Mouse (Mus musculus) heart, embryonic 12.5 days (tissue): ENCODE data around the gene Tspan14. TPM values are rescaled to one million over a fixed set of nuclear protein-coding genes. Genes with fewer than 3 reads are reported as not detected.

ENCODE experiments used
- ATAC-seq: fragments of 200-750 bp; cut with Nextera tagmentation; 2 replicates; pipeline ENCODE4 v1.8.0; 2017; ENCODE audit warnings: moderate TSS enrichment, moderate library complexity; ENCODE audit not compliant: insufficient number of reproducible peaks, low FRiP score
- H3K27ac ChIP-seq: fragments of 300-500 bp; sonication (generic); 2 replicates; pipeline ENCODE4 v1.5.1; 2016; ENCODE audit warnings: mild to moderate bottlenecking, moderate library complexity; ENCODE audit not compliant: poor library complexity, severe bottlenecking
- H3K27me3 ChIP-seq: fragments of 300-500 bp; sonication (generic); replicated peaks from 2 replicates; pipeline ENCODE4 v1.6.1; 2016; ENCODE audit warnings: mild to moderate bottlenecking, moderate library complexity
- H3K36me3 ChIP-seq: fragments of 300-500 bp; sonication (generic); 2 replicates; pipeline ENCODE4 v1.6.1; 2016; ENCODE audit warnings: mild to moderate bottlenecking, moderate library complexity
- H3K4me1 ChIP-seq: fragments of 300-500 bp; sonication (generic); replicated peaks from 2 replicates; pipeline ENCODE4 v1.6.1; 2016; ENCODE audit warnings: mild to moderate bottlenecking
- H3K4me2 ChIP-seq: fragments of 300-500 bp; sonication (generic); 2 replicates; pipeline ENCODE4 v1.6.1; 2016; ENCODE audit warnings: mild to moderate bottlenecking, moderate library complexity
- H3K4me3 ChIP-seq: fragments of 300-500 bp; sonication (generic); 2 replicates; pipeline ENCODE4 v1.5.1; 2016; ENCODE audit warnings: mild to moderate bottlenecking
- H3K9ac ChIP-seq: fragments of 300-500 bp; sonication (generic); 2 replicates; pipeline ENCODE4 v1.6.1; 2016; ENCODE audit warnings: mild to moderate bottlenecking, moderate library complexity
- H3K9me3 ChIP-seq: fragments of 300-500 bp; sonication (generic); replicated peaks from 2 replicates; pipeline ENCODE4 v1.6.1; 2016; ENCODE audit warnings: mild to moderate bottlenecking, moderate library complexity
- WGBS: fragments of 180-500 bp; shearing (Covaris S2); methylation state at CpG from one replicate; pipeline ENCODE4 v1.1.7; 2016; 5-methylcytosine and 5-hydroxymethylcytosine counted together
- polyA plus RNA-seq: library from polyadenylated mRNA; unstranded; fragments of >200 nt; fragmentation: Nextera tagmentation; extraction: Ambion mirVana; gene quantifications from 2 replicates; pipeline ENCODE4 v1.2.1, GENCODE M21; 2016

Gene Tspan14
- polyA plus RNA-seq, 1 experiment from 2014 or later: 43.2 TPM

DNA sequence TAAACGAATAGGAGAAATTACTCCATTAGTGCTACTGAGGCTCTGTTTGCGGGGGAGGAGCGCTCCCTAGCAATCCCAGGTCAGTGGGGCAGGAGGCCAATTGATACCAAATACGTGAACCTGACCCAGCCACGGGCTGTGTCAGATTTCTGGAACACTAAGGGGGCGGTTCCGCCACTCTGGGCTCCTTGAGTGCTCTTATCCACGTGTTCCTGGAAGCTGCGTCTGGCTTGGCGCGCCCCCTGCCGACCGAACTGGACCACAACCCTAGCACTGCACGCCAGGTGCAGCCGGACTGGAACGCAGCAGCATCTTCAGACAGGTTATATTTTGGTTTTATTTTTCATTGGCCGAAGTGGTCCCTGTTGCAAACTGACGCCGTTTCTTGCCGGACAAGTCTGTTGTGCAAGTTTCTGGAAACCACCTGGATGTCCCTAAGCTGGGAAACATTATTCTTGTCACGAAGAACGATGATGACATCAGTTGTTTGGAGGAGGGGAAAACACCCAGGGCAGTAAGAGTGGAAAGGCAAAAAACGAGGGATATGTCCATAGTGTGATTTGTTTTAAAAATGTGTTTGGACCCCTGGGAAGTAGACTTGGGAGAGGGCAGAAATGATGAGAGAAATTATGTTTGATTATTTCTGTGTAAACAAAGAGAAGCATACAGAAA lies 71.9 kb downstream of the Tspan14 start:
- Histone ChIP-seq H3K4me2 (peak overlapping the region; percentile 60), H3K36me3 (no peaks in the 10 kb centered on the region), H3K27me3 (no peaks in the 10 kb centered on the region), H3K27ac (no peak overlapping the region), H3K4me3 (peak overlapping the region; percentile 21), H3K9ac (peak overlapping the region; percentile 9; the same call in 1 of the 2 replicates), H3K9me3 (no peaks in the 10 kb centered on the region), H3K4me1 (peaks cover 17% of the 10 kb centered on the region)
- peak; percentile 57; the same call in 1 of the 2 replicates for ATAC-seq
- WGBS: 15% methylated on average over 23 of the region's 23 CpGs

DNA sequence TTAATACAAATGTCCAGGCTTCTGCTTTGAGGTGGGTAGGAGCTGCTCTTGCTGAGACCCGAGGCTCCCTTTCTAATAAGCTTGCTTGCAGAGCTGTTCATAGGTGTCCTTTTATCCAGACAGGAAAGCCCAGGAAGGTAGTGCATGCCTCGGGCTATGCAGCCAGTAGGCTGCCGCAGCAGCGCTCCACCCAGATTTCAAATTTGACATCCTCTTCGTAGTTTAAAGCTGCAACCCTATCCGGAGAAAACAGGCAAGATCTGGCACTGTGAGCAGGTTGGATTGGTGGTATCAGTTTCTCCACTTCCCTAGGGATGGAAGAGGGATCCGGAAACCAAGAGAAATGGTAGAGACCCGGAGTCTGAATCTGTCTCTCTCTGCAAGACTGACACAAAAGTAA lies 72.7 kb downstream of the Tspan14 start:
- no peak overlapping the region for H3K4me3 ChIP-seq
- H3K9ac ChIP-seq: no peak overlapping the region
- H3K27ac ChIP-seq: no peak overlapping the region
- peak; percentile 2; the same call in 1 of the 2 replicates for ATAC-seq
- H3K36me3 ChIP-seq: no peaks in the 10 kb centered on the region
- H3K9me3 ChIP-seq: no peaks in the 10 kb centered on the region
- 60% methylated on average over 8 of the region's 8 CpGs for WGBS
- H3K4me2 ChIP-seq: peak overlapping the region; percentile 60
- H3K27me3 ChIP-seq: no peaks in the 10 kb centered on the region
- peaks cover 17% of the 10 kb centered on the region for H3K4me1 ChIP-seq

DNA sequence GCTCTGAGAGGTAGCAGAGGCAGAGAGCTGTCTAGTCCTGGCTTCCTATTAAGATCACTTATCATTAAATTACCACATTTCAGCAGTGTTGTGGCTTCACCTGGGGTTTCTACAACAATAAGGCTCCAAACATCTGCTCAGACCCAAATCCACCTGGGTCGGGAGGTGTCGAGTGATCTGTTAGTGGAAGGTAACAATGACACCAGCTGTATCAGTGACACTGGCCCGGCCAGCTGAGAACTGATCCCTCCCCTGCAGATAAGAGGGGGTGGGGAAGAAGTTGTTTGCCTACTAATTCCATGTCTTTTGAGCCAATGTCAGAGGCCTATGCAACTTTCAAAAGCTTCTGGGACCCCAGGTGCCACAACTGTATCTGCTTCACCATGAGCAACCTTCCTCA lies 73.4 kb downstream of the Tspan14 start, which contains the start of gene Sh2d4b:
Sh2d4b (minus strand) TSS at position 71 of the 400 bp plus-strand sequence.
- Histone ChIP-seq H3K9me3 (no peaks in the 10 kb centered on the region), H3K4me1 (peaks cover 17% of the 10 kb centered on the region), H3K27me3 (no peaks in the 10 kb centered on the region), H3K4me3 (no peak within 1 kb of the TSS), H3K9ac (no peak within 1 kb of the TSS), H3K36me3 (no peaks in the 10 kb centered on the region), H3K4me2 (peak within 1 kb of the TSS; percentile 60; the same call in 1 of the 2 replicates), H3K27ac (no peak within 1 kb of the TSS)
- WGBS: 22% methylated on average over 3 of the region's 3 CpGs
- no peak for ATAC-seq

DNA sequence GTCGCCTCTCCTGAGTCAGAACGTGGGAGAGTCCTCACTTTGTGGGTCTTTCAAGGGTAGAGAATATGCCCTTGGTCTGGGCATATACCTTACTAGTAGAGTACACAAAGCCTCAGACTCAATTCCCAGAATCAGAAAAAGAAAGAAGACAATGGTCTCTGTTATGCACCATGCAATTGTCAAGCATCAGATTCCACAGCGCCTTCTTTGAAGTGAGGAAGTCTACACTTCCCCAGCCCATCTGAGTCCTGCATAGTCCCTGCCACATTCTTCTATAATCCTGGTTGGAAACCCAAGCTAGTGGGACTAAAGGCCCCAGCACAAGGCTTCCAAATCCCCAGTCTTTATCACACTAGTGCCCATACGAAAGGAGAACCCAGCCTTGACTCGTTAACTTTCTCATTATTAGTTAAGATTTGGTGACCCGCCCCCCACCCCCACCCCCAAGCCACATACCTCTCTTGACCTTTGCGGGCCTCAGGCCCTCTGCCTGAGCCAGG lies 74.2 kb downstream of the Tspan14 start:
- no peak overlapping the region for H3K9ac ChIP-seq
- no peak overlapping the region for H3K4me3 ChIP-seq
- H3K27ac ChIP-seq: no peak overlapping the region
- H3K27me3 ChIP-seq: no peaks in the 10 kb centered on the region
- no peaks in the 10 kb centered on the region for H3K36me3 ChIP-seq
- no peak overlapping the region for H3K4me2 ChIP-seq
- H3K4me1 ChIP-seq: peaks cover 17% of the 10 kb centered on the region
- WGBS: 75% methylated on average over 7 of the region's 7 CpGs
- no peak for ATAC-seq
- no peaks in the 10 kb centered on the region for H3K9me3 ChIP-seq

DNA sequence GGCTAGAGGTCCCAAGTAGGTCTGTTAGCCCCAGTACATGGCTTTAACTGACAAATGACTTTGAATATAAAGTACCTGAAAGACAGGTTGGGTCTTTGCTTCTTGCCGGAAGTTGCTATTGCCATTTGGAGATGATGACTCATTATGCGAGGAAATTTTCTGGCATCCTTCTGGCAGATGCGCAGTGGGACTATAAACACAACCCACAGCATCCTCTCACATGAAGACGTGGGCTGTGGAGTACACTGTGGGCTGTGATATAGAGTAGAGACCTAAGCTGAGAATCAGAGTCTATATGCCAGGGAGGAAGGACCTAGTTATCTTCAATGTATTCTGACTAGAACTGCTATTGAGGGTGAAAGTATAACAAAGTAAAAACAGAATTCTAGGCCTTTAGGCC lies 75.1 kb downstream of the Tspan14 start:
- no peaks in the 10 kb centered on the region for H3K9me3 ChIP-seq
- H3K27me3 ChIP-seq: no peaks in the 10 kb centered on the region
- WGBS: 84% methylated on average over 4 of the region's 4 CpGs
- no peak for ATAC-seq
- H3K36me3 ChIP-seq: no peaks in the 10 kb centered on the region
- H3K4me2 ChIP-seq: no peak overlapping the region
- H3K27ac ChIP-seq: no peak overlapping the region
- no peak overlapping the region for H3K4me3 ChIP-seq
- peaks cover 17% of the 10 kb centered on the region for H3K4me1 ChIP-seq
- no peak overlapping the region for H3K9ac ChIP-seq

DNA sequence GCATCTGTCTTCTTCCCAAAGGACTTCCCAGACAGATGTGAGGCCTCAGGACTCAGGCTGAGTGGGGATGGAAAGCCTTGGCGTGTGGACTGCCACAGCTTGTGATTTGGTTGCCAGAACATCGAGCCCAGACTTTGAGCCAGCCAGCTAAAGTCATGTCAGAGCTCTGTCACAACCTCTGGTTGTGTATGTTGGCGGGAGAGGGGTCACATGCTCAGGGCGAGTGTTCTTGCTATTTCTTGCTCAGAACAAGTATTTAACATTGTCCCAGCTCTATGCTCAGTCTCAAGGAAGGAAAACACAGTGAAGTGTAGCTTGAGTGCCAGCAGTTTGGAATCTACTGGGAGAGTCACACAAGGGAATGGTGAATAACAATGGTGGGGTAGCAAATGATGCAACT lies 76.9 kb downstream of the Tspan14 start:
- ATAC-seq: no peak
- Histone ChIP-seq H3K27me3 (no peaks in the 10 kb centered on the region), H3K4me3 (no peak overlapping the region), H3K4me2 (no peak overlapping the region), H3K36me3 (no peaks in the 10 kb centered on the region), H3K4me1 (peaks cover 25% of the 10 kb centered on the region), H3K9me3 (no peaks in the 10 kb centered on the region), H3K9ac (no peak overlapping the region), H3K27ac (no peak overlapping the region)
- WGBS: 77% methylated on average over 4 of the region's 4 CpGs

DNA sequence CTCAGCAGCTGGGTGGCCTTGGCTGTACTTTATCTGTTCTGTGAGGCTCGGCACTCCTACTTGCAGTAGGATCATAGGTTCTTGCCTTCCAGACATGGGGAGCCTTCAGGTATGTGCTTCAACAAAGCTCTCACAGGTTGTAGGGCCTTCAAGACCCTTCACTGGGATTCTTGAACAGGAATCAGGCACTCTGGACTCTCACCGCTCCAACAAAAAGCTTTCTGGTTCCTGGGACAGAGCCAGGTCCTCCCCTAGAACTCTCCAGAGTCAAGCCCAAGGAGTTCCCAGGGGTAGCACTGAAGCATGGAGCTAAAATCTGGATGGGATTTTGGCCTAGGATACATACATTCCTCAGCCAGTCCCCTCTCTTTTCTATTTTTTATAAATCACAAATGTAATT lies 77.4 kb downstream of the Tspan14 start:
- Histone ChIP-seq H3K9ac (no peak overlapping the region), H3K4me3 (no peak overlapping the region), H3K27me3 (no peaks in the 10 kb centered on the region), H3K9me3 (no peaks in the 10 kb centered on the region), H3K4me1 (peaks cover 27% of the 10 kb centered on the region), H3K27ac (no peak overlapping the region), H3K4me2 (no peak overlapping the region), H3K36me3 (no peaks in the 10 kb centered on the region)
- 75% methylated on average over 2 of the region's 2 CpGs for WGBS
- ATAC-seq: no peak

DNA sequence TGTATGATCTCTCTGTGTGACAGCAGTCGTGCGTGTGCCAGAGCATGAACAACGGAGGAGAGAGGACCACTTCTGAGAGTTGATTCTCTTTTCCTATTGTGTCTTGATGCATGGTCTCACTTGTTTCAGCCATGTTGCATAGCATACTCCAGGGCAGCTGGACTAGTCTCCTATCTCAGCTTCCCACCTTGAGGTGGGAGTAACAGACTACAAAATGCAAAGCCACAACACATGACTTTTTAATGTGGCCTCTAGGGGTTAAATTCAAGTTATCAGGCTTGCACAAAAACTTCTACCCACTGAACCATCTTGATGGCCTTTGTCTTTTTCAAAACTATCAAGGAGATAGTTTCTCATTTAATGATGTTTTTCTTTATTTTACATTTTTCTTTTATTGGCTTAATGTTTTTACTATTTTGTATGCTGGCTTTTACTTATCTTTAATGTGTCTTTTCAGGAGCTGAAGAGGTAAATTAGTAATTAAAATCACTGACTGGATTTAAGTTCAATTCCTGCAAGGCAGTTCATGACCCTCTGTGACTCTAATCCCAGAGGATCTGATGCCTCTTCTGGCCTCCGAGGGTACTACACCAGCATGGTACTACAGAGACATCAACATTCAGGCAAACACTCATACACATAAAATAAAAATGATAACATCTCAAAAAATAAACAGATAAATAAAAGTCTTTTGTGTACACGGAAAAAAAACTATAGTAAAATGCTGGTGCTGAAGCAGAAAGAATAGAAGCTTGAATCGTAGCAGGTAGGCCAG lies 80.0 kb downstream of the Tspan14 start:
- ATAC-seq: no peak
- Histone ChIP-seq H3K27me3 (no peaks in the 10 kb centered on the region), H3K4me2 (no peak overlapping the region), H3K4me3 (no peak overlapping the region), H3K9me3 (no peaks in the 10 kb centered on the region), H3K9ac (no peak overlapping the region), H3K36me3 (no peaks in the 10 kb centered on the region), H3K27ac (no peak overlapping the region), H3K4me1 (peaks cover 17% of the 10 kb centered on the region)
- 74% methylated on average over 6 of the region's 6 CpGs for WGBS

DNA sequence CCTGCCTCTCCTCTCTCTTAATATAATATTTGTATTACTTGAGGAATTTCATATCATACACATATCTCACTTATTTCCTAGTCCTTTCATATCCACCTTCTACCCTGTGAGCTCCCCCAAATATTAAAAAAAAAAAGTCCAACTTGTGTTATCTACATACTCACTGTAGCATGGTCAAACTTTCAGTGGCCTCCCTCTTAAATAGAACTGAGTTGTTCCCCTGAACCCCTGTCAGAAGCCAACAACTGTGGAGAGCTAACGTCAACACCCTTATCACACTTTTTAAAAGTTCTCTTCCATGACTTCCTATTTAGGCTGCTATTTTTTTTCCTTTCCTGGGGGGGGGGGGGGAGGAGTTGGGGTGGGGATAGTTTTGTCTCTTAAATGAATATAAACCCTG lies 80.9 kb downstream of the Tspan14 start:
- Histone ChIP-seq H3K27ac (no peak overlapping the region), H3K27me3 (no peaks in the 10 kb centered on the region), H3K9ac (no peak overlapping the region), H3K4me3 (no peak overlapping the region), H3K36me3 (no peaks in the 10 kb centered on the region), H3K9me3 (no peaks in the 10 kb centered on the region), H3K4me2 (no peak overlapping the region), H3K4me1 (peaks cover 17% of the 10 kb centered on the region)
- 4% methylated on average over 1 of the region's 1 CpGs for WGBS
- ATAC-seq: no peak

DNA sequence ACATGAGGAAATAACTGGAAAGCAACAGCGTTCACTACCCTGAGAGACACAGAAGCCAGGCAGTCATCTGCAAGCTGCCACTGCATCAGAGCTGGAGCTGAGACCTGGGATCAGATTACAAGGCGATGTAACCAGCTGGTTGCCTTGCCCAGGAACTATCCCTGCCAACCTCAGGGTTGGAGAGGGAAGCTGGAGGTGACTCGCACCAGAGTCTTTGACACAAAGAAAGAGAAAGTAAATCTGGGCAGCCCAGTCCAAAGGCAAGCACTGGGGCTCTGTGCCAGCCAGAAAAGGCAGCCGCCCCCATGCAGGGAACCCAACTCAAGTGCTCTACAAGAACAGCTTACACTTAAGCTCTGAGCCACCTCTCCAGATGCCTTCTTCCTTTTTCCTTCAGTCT lies 81.4 kb downstream of the Tspan14 start:
- ATAC-seq: no peak
- Histone ChIP-seq H3K36me3 (no peaks in the 10 kb centered on the region), H3K4me2 (peak overlapping the region; percentile 30), H3K9ac (no peak overlapping the region), H3K4me3 (no peak overlapping the region), H3K9me3 (no peaks in the 10 kb centered on the region), H3K27me3 (no peaks in the 10 kb centered on the region), H3K27ac (0 out of 2 replicates have a peak overlapping the region, but pooled peaks have one; percentile 13), H3K4me1 (peaks cover 17% of the 10 kb centered on the region)
- WGBS: 17% methylated on average over 4 of the region's 4 CpGs

DNA sequence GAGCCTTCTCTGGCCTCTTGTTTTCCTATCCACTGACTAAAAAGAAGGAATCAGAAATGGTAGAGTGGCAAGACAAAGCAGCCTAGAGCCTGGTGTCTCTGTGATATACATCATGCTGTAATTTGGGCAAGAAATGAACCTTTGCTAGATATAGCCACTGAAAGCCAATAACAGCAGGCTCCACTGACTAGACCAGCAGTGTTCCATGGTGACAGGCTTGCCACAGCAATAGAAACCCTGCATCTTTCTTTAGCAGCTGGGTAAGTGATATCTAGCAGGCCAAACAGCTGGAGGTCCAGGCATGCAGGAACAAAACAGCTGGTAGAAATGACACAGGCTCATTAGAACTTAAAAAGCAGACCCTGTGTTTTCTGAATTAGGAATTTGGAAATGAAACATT lies 92.0 kb downstream of the Tspan14 start:
- Histone ChIP-seq H3K4me1 (no peaks in the 10 kb centered on the region), H3K27me3 (no peaks in the 10 kb centered on the region), H3K4me2 (no peak overlapping the region), H3K4me3 (no peak overlapping the region), H3K9me3 (no peaks in the 10 kb centered on the region), H3K27ac (no peak overlapping the region), H3K9ac (no peak overlapping the region), H3K36me3 (no peaks in the 10 kb centered on the region)
- ATAC-seq: no peak
